Mouse (Mus musculus) gastrocnemius, postnatal 4 days (tissue): Measurements from ENCODE around the gene Tmem54. TPM values are rescaled to one million over a fixed set of nuclear protein-coding genes. Genes with fewer than 3 reads are reported as not detected.

Source experiments
- DNase-seq, 2 experiments: peaks; one replicate each; pipeline ENCODE4 v3.0.0; 2021 to 2022; ENCODE audit warnings: low spot score in 2 of 2, mixed read lengths in 2 of 2
- total RNA-seq, 2 experiments: library from RNA; stranded (reverse); gene quantifications; 2 replicates each; pipeline ENCODE4 v1.2.3; 2021

Gene Tmem54
- total RNA-seq, 2 experiments from 2014 or later: 0.73 TPM; not detected in 1

DNA sequence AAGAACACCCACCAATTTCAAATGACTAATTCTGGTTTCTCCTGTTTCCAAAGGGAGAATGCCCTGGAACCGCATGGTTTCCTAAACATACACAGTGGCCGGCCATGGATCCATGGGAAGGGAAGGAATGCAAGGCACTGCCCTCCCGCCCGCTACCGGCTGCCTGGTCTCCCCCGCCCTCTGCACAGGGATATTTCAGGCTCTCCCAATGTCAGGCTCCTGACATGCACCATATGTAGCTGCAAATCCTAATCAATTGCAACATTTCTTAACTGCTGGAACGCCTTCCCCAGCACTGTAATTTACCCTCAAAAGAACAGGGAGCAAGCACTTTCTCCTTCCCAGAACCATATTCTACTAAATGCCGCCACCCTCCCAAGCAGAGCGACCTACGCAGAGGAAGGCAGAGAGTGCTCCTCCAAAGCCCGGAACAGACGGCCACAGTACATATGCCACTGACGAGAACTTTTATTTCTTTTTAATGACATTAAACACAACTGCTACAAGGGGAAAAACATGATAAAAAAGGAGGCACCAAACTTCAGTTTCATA, 42.3 kb downstream of the Tmem54 start:
- DNase-seq: no peak

DNA sequence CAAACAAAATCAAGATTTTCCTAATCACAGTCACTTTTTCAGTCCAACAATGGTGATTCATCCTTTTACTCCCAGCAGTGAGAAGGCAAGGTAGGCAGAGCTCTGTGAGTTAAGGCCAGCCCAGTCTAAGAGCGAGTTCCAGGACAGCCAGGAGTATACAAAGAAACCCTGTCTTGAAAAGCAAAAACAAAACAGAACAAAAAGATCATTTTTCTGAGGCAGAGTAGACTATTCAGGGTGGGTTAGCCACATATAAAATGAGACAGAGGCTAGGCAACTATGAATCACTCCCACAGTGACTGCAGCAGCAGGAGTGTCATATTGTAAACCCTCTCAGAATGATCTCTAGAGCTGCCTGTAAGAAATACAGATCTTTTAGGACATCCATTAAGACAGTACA, 44.0 kb downstream of the Tmem54 start:
- no peak for DNase-seq

DNA sequence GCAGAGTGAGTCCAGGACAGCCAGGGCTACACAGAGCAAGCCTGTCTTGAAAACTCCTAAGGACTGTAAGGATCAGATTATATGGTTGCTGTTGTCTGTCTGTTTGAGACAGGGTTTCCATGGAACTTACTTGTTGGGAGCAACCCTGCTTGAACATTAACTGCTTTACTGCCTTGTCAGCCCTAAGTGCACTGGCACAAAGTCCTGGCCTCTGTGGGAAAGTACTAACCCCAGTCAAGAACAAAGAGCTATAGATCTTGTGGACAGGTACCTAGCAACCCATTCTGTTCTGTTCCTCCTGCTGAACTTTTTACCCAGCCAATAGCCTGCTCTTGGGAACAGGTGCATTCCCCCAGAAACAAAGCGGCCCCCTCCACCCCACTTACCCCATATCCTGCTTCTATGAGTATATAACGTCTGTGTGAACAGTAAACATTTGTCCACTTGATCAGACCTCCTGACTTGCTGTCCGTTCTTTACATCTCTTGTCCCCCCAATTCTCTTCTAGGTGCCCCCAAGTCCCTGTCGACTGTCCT, 46.0 kb downstream of the Tmem54 start:
- DNase-seq: no peak

DNA sequence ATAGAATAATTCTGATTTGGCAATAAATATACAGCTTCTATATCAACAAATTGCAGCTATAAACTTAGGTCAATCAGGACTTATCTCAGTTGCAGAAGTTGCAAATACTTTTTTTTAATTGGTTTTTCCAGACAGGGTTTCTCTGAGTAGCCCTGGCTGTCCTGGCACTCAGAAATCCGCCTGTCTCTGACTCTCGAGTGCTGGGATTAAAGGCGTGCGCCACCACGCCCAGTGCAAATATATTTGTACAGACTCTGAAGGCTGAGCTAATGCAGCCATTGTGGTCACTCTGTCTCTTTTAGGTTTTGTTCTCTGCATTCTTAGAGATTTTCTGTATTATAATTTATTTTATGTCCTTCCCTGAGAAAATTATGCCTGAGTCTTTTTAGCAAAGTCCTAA, 52.2 kb downstream of the Tmem54 start:
- DNase-seq: no peak

DNA sequence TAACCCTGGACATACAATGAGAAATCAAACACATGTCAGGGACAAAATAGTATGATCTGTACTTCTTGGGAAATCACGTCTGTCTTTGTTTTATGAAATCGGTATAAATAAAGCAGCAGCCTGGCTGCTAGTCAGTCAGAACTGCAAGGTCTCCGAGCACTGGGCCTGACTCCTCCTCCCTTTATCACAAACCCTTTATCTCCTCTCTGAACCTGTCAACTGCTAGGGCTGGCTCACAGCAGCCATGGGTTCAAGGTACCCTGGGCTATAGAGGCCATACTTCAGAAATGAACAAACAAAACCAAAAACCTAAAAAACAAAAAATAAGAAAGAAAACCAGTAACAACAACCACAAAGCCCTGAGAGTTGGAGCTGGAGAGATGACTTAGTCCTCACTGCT, 53.2 kb downstream of the Tmem54 start:
- no peak for DNase-seq

DNA sequence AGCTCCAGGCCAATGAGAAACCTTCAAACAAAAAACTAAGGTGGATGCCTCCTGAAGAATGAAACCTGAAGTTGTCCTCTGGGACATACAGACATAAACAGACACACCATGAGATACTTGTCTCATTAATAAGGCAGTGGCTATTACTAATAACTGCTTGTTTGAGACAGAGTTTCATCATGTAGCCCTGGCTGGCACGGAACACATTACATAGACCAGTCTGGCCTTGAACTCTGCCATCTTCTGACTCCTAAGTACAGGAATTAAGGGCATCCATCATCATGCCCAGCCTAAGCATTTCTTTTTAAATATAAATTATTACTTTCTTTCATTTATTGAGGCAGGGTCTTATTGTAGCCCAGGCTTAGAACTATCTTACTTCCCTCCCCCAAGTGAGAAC, 55.7 kb downstream of the Tmem54 start:
- DNase-seq: no peak

Other genes starting within 250 kb of the Tmem54 start
- gene Trim62, start 222.0 kb upstream of the Tmem54 start, total RNA-seq: 1 to 10 TPM; 3.2 to 3.7 TPM
- gene Azin2, start 143.1 kb upstream of the Tmem54 start, total RNA-seq: 1 to 10 TPM; 7.0 to 7.2 TPM
- gene Ak2, start 113.6 kb upstream of the Tmem54 start, total RNA-seq: 10 to 100 TPM; 58.2 to 67.2 TPM
- 10 to 100 TPM; 16.0 to 18.0 TPM for gene Rnf19b, start 47.3 kb upstream of the Tmem54 start, total RNA-seq
- 1 to 10 TPM in 1 of 2 experiments, under 1 TPM in 1; 0.52 to 1.1 TPM for gene Hpca, start 16.5 kb downstream of the Tmem54 start, total RNA-seq
- 10 to 100 TPM; 52.3 to 54.3 TPM for gene Fndc5, start 31.5 kb downstream of the Tmem54 start, total RNA-seq
- gene S100pbp, start 84.2 kb downstream of the Tmem54 start, total RNA-seq: 10 to 100 TPM; 20.4 to 21.7 TPM
- gene Yars, start 84.2 kb downstream of the Tmem54 start, total RNA-seq: 10 to 100 TPM; 47.6 to 50.1 TPM
- gene C77080, start 155.9 kb downstream of the Tmem54 start, total RNA-seq: 1 to 10 TPM; 8.2 to 9.7 TPM
- 10 to 100 TPM; 77.8 to 78.7 TPM for gene Sync, start 182.1 kb downstream of the Tmem54 start, total RNA-seq
- 100 to 1,000 TPM; 166 to 179 TPM for gene Rbbp4, start 229.8 kb downstream of the Tmem54 start, total RNA-seq
- 10 to 100 TPM; 28.2 to 28.8 TPM for gene Zbtb8os, start 230.1 kb downstream of the Tmem54 start, total RNA-seq